Mouse (Mus musculus): ENCODE data around the gene 5730596B20Rik. TPM values are rescaled to one million over a fixed set of nuclear protein-coding genes. Genes with fewer than 3 reads are reported as not detected.

Gene 5730596B20Rik
- polyA plus RNA-seq, 1 experiment: not detected

DNA sequence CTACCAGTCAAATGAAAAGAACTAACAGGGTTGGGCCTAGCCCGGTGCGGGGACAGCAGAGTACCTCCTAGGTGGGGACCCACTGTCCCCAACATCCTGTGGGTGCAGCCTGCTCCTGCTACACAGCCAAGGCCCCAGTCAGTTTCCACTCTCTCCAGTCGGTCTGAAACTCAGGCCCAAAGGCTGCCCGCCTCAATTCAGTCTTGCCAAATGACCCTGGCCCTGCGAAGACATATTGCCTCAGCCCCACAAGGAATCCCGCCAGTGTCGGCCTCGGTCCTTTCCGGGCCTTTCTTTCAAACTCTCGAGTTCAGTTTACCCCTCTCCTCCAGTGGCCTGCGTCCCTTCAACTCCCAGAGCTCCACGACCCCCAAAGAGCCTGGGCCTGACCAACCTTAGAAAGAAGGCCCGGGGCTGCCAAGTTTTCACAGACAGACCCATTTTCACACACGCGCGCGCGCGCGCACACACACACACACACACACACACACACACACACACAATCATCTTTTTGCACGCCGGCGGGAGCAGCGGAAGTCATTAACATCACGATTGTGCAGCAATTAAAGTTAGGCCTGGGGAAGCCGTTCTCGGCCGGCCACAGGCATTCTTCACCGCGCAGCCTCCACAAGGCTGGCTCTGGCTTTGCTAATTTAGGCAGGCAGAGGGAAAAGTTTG, 22.9 kb downstream of the 5730596B20Rik start:
- no peaks in the 10 kb centered on the region for H3K36me3 ChIP-seq (ENCODE audit: control insufficient read depth)
- no peak overlapping the region for H3K4me3 ChIP-seq (replicated peaks)
- TF ChIP-seq GATA1 (IDR thresholded peaks at IDR 0.05; ENCODE audit: low read length): no peak
- TF ChIP-seq TAL1 (IDR thresholded peaks at IDR 0.05; ENCODE audit: low read length): no peak
- no peaks in the 10 kb centered on the region for H3K4me1 ChIP-seq (ENCODE audit: control insufficient read depth)
- H3K9me3 ChIP-seq (ENCODE audit: control insufficient read depth, low read length): no peaks in the 10 kb centered on the region
- peaks cover 99% of the 10 kb centered on the region for H3K27me3 ChIP-seq (ENCODE audit: control insufficient read depth)

DNA sequence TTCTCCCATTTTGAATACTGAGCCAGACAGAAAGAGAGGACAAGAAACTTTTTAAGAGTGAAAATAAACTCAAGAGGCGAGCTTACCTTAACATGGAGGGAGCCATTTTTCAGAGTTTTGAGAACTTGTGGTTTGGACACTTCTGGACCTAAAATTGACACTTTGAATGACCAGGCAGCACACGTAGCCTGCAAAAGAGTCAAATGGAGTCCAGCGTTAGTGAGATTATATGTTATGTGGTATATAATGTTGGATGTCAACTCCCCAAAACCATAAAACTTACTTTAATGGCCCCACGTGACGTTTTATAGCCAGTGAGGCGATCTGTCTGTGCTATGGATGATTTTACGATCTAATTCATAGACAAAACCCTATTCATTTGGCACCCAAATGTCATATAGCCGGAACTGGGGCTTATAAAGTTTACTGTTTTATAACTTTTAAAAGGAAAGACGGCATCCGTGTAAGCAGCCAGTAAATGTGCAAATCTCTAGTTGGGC, 23.5 kb downstream of the 5730596B20Rik start:
- Histone ChIP-seq H3K36me3 (ENCODE audit: control insufficient read depth) (no peaks in the 10 kb centered on the region), H3K4me3 (replicated peaks) (no peak overlapping the region), H3K27me3 (ENCODE audit: control insufficient read depth) (peaks cover 99% of the 10 kb centered on the region), H3K4me1 (ENCODE audit: control insufficient read depth) (no peaks in the 10 kb centered on the region), H3K9me3 (ENCODE audit: control insufficient read depth, low read length) (no peaks in the 10 kb centered on the region)
- TF ChIP-seq GATA1 (IDR thresholded peaks at IDR 0.05; ENCODE audit: low read length): no peak
- TF ChIP-seq TAL1 (IDR thresholded peaks at IDR 0.05; ENCODE audit: low read length): no peak

- H3K4me3 ChIP-seq (replicated peaks): no peak overlapping the region
- H3K27me3 ChIP-seq (ENCODE audit: control insufficient read depth): peaks cover 99% of the 10 kb centered on the region
- TF ChIP-seq GATA1 (IDR thresholded peaks at IDR 0.05; ENCODE audit: low read length) (no peak), TAL1 (IDR thresholded peaks at IDR 0.05; ENCODE audit: low read length) (no peak)
- H3K9me3 ChIP-seq (ENCODE audit: control insufficient read depth, low read length): no peaks in the 10 kb centered on the region
- no peaks in the 10 kb centered on the region for H3K36me3 ChIP-seq (ENCODE audit: control insufficient read depth)
- H3K4me1 ChIP-seq (ENCODE audit: control insufficient read depth): no peaks in the 10 kb centered on the region
Observed at GRCm38 (mm10) chr6:52201269-52201668, 24.0 kb downstream of the 5730596B20Rik start.

GRCm38 (mm10) chr6:52202362-52203120, 25.2 kb downstream of the 5730596B20Rik start:
- Histone ChIP-seq H3K4me1 (ENCODE audit: control insufficient read depth) (no peaks in the 10 kb centered on the region), H3K9me3 (ENCODE audit: control insufficient read depth, low read length) (no peaks in the 10 kb centered on the region), H3K27me3 (ENCODE audit: control insufficient read depth) (peaks cover 99% of the 10 kb centered on the region), H3K4me3 (replicated peaks) (no peak overlapping the region), H3K36me3 (ENCODE audit: control insufficient read depth) (no peaks in the 10 kb centered on the region)
- TF ChIP-seq TAL1 (IDR thresholded peaks at IDR 0.05; ENCODE audit: low read length) (no peak), GATA1 (IDR thresholded peaks at IDR 0.05; ENCODE audit: low read length) (no peak)

GRCm38 (mm10) chr6:52203121-52203370, 25.7 kb downstream of the 5730596B20Rik start:
- TF ChIP-seq GATA1 (IDR thresholded peaks at IDR 0.05; ENCODE audit: low read length): no peak
- TF ChIP-seq TAL1 (IDR thresholded peaks at IDR 0.05; ENCODE audit: low read length): no peak
- no peaks in the 10 kb centered on the region for H3K4me1 ChIP-seq (ENCODE audit: control insufficient read depth)
- no peak overlapping the region for H3K4me3 ChIP-seq (replicated peaks)
- H3K36me3 ChIP-seq (ENCODE audit: control insufficient read depth): no peaks in the 10 kb centered on the region
- no peaks in the 10 kb centered on the region for H3K9me3 ChIP-seq (ENCODE audit: control insufficient read depth, low read length)
- H3K27me3 ChIP-seq (ENCODE audit: control insufficient read depth): peaks cover 99% of the 10 kb centered on the region

DNA sequence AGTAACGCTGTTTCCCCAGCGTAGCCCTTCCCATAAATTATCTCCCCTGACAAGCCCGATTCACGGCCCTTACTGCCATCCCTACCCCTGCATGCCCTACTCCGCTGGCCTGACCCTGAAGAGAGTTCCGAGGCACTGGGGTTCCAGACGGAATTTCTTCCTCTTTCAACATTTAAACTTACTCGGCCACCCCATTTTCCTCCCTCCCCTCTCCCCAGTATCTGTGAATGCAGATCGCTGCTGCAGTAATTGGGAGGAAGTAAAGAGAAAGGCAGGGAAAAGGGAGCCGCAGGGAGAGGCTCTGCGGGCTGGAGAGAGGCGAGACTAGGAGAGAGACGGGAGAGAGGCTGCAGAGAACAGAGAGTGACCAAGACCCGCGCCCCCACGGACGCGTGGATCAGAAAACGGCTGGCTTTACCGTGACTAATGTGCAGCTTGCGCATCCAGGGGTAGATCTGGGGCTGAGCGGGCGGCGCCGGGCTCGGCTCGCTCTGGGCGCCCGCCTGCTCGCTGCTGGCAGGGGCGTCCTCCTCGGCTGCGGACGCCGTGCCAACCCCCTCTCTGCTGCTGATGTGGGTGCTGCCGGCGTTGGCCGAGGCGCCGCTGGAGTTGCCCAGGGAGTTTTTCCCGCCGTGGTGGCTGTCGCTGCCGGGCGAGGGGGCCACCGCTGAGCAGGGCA, 26.2 kb downstream of the 5730596B20Rik start:
- TF ChIP-seq GATA1 (IDR thresholded peaks at IDR 0.05; ENCODE audit: low read length) (no peak), TAL1 (IDR thresholded peaks at IDR 0.05; ENCODE audit: low read length) (no peak)
- no peak overlapping the region for H3K4me3 ChIP-seq (replicated peaks)
- H3K36me3 ChIP-seq (ENCODE audit: control insufficient read depth): no peaks in the 10 kb centered on the region
- peaks cover 99% of the 10 kb centered on the region for H3K27me3 ChIP-seq (ENCODE audit: control insufficient read depth)
- H3K9me3 ChIP-seq (ENCODE audit: control insufficient read depth, low read length): no peaks in the 10 kb centered on the region
- H3K4me1 ChIP-seq (ENCODE audit: control insufficient read depth): no peaks in the 10 kb centered on the region

GRCm38 (mm10) chr6:52204050-52204752, 26.9 kb downstream of the 5730596B20Rik start, which contains the start of gene Hoxa5:
Gene Hoxa5, minus strand, starts transcription at chr6:52204587.
- no peaks in the 10 kb centered on the region; the same call in 1 of the 2 replicates for H3K9me3 ChIP-seq (ENCODE audit: control insufficient read depth, low read length)
- TF ChIP-seq TAL1 (IDR thresholded peaks at IDR 0.05; ENCODE audit: low read length) (no peak), GATA1 (IDR thresholded peaks at IDR 0.05; ENCODE audit: low read length) (no peak)
- no peaks in the 10 kb centered on the region for H3K36me3 ChIP-seq (ENCODE audit: control insufficient read depth)
- no peaks in the 10 kb centered on the region for H3K4me1 ChIP-seq (ENCODE audit: control insufficient read depth)
- peaks cover 100% of the 10 kb centered on the region for H3K27me3 ChIP-seq (ENCODE audit: control insufficient read depth)
- H3K4me3 ChIP-seq (replicated peaks): no peak within 1 kb of the TSS

DNA sequence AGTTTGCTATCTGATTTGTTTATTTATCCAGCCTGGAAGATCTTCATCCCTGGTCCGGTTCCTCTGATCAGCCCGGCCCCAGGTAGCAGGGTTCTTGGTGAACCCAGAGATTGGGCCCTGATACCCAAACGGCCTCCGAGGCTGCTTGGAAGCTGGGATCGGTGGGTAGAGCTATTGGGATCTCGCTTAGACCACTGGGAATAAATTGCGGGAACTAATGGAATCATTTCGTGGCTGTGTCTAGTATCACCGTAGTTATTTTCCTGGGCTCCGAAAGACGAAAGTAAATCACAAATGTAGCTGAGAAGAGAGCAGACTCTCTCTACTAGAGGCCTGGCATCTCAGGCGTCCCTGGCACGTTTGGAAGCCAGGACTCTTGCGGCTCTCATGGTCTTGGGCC, 27.9 kb downstream of the 5730596B20Rik start:
- Histone ChIP-seq H3K27me3 (ENCODE audit: control insufficient read depth) (peaks cover 100% of the 10 kb centered on the region), H3K36me3 (ENCODE audit: control insufficient read depth) (no peaks in the 10 kb centered on the region), H3K4me3 (replicated peaks) (no peak overlapping the region), H3K9me3 (ENCODE audit: control insufficient read depth, low read length) (no peaks in the 10 kb centered on the region; the same call in 1 of the 2 replicates), H3K4me1 (ENCODE audit: control insufficient read depth) (no peaks in the 10 kb centered on the region)
- TF ChIP-seq GATA1 (IDR thresholded peaks at IDR 0.05; ENCODE audit: low read length) (no peak), TAL1 (IDR thresholded peaks at IDR 0.05; ENCODE audit: low read length) (no peak)

Measured in erythroblast, embryonic 14.5 days (primary cell).